8 mouse cellular contexts compared by ENCODE assay signal in genomic region chr9:78176201-78176727, GRCm38 (mm10). TPM values are rescaled to one million over a fixed set of nuclear protein-coding genes. Genes with fewer than 3 reads are reported as not detected.
DNase-seq lines count a peak whose midpoint lies in the region; ATAC-seq and TF ChIP-seq lines count a peak whose summit lies in the region.

No protein-coding gene starts in this region.

- peak; percentile 37 to 55 for DNase-seq in urinary bladder, postnatal 36 days (ENCODE audit: low spot score in 2 of 2)
- DNase-seq in urinary bladder, postnatal 10 days (ENCODE audit: low spot score), result no peak
- DNase-seq in embryonic facial prominence, embryonic 10.5 days (ENCODE audit: low spot score), result peak; percentile 81
- DNase-seq in heart, adult 2 months, result peak; percentile 66 to 69
- peak; percentile 72 for DNase-seq in kidney, adult 18-20 months
- DNase-seq in limb, embryonic 11.5 days (ENCODE audit: low spot score), result peak; percentile 81
- DNase-seq in spleen, adult 18-20 months, result peak; percentile 20 to 37

- peak; percentile 52; the same call in 1 of the 2 replicates for ATAC-seq in limb, embryonic 11.5 days (ENCODE audit: insufficient number of reproducible peaks, low FRiP score, low TSS enrichment, low read depth)
- ATAC-seq in midbrain, embryonic 12.5 days (ENCODE audit: low FRiP score, low read depth), result peak; percentile 58

- TF ChIP-seq EP300 in heart, adult 2 months (IDR thresholded peaks at IDR 0.05; ENCODE audit: insufficient read depth, low read depth, low read length), result peak; percentile 68

- H3K27ac ChIP-seq in embryonic facial prominence, embryonic 10.5 days (replicated peaks), result peak overlapping the region; percentile 96
- peak overlapping the region; percentile 93 for H3K27ac ChIP-seq in heart, adult 2 months
- H3K27ac ChIP-seq in limb, embryonic 11.5 days (replicated peaks; ENCODE audit: low read depth, low read length), result peak overlapping the region; percentile 84
- H3K27ac ChIP-seq in midbrain, embryonic 12.5 days (replicated peaks), result peak overlapping the region; percentile 97

- no peaks in the 10 kb centered on the region for H3K36me3 ChIP-seq in embryonic facial prominence, embryonic 10.5 days (replicated peaks)
- peaks cover 3% of the 10 kb centered on the region; the same call in 1 of the 2 replicates for H3K36me3 ChIP-seq in heart, adult 2 months (ENCODE audit: control insufficient read depth, insufficient read depth, low read length)
- H3K36me3 ChIP-seq in limb, embryonic 11.5 days (ENCODE audit: control insufficient read depth, insufficient read depth, low read length), result no peaks in the 10 kb centered on the region
- H3K36me3 ChIP-seq in midbrain, embryonic 12.5 days, result no peaks in the 10 kb centered on the region

- 1% methylated on average over 22 of the region's 22 CpGs for WGBS in embryonic facial prominence, embryonic 10.5 days
- 1% methylated on average over 22 of the region's 22 CpGs for WGBS in heart, adult 2 months
- under 1% methylated on average over 22 of the region's 22 CpGs for WGBS in limb, embryonic 11.5 days
- under 1% methylated on average over 22 of the region's 22 CpGs for WGBS in midbrain, embryonic 12.5 days

- H3K27me3 ChIP-seq in embryonic facial prominence, embryonic 10.5 days (replicated peaks; ENCODE audit: low read depth, poor library complexity, severe bottlenecking), result no peaks in the 10 kb centered on the region
- H3K27me3 ChIP-seq in heart, adult 2 months (ENCODE audit: control insufficient read depth, insufficient read depth, low read length), result no peaks in the 10 kb centered on the region
- no peaks in the 10 kb centered on the region for H3K27me3 ChIP-seq in limb, embryonic 11.5 days (ENCODE audit: control insufficient read depth, insufficient read depth, low read length)
- no peaks in the 10 kb centered on the region for H3K27me3 ChIP-seq in midbrain, embryonic 12.5 days

- intact Hi-C loops in heart, adult 2 months (cut with DNase I), result loop anchor here (2.0 to 10.0 kb wide), 2 partner anchors 17 to 261 kb away; partner anchors contain the start of gene Elovl5

- H3K4me2 ChIP-seq in limb, embryonic 11.5 days (ENCODE audit: low read depth, severe bottlenecking), result peak overlapping the region; percentile 38
- peak overlapping the region; percentile 55 for H3K4me2 ChIP-seq in midbrain, embryonic 12.5 days (replicated peaks)

- TF ChIP-seq CTCF in heart, adult 2 months (IDR thresholded peaks at IDR 0.05), result peak; percentile 74

- H3K9ac ChIP-seq in heart, adult 2 months (ENCODE audit: low read depth, low read length), result peak overlapping the region; percentile 95
- peak overlapping the region; percentile 85 for H3K9ac ChIP-seq in limb, embryonic 11.5 days (ENCODE audit: low read length)
- H3K9ac ChIP-seq in midbrain, embryonic 12.5 days (replicated peaks), result peak overlapping the region; percentile 75

- H3K4me3 ChIP-seq in embryonic facial prominence, embryonic 10.5 days, result peak overlapping the region; percentile 76
- peak overlapping the region; percentile 56 for H3K4me3 ChIP-seq in heart, adult 2 months
- peak overlapping the region; percentile 58 for H3K4me3 ChIP-seq in limb, embryonic 11.5 days (ENCODE audit: low read depth, low read length)
- peak overlapping the region; percentile 66 for H3K4me3 ChIP-seq in midbrain, embryonic 12.5 days

- H3K4me1 ChIP-seq in embryonic facial prominence, embryonic 10.5 days, result peaks cover 5% of the 10 kb centered on the region
- no peaks in the 10 kb centered on the region; the same call in 1 of the 2 replicates for H3K4me1 ChIP-seq in heart, adult 2 months (ENCODE audit: control insufficient read depth, insufficient read depth, low read length)
- H3K4me1 ChIP-seq in limb, embryonic 11.5 days (ENCODE audit: control insufficient read depth, insufficient read depth, low read length), result no peaks in the 10 kb centered on the region
- H3K4me1 ChIP-seq in midbrain, embryonic 12.5 days, result 0 out of 2 replicates have a peak, but pooled peaks cover 3% of the 10 kb centered on the region

- no peaks in the 10 kb centered on the region for H3K79me2 ChIP-seq in heart, adult 2 months (replicated peaks; ENCODE audit: control insufficient read depth, insufficient read depth, low read length)

- no peaks in the 10 kb centered on the region for H3K9me3 ChIP-seq in embryonic facial prominence, embryonic 10.5 days
- no peaks in the 10 kb centered on the region for H3K9me3 ChIP-seq in limb, embryonic 11.5 days (ENCODE audit: control insufficient read depth, low read length)
- no peaks in the 10 kb centered on the region for H3K9me3 ChIP-seq in midbrain, embryonic 12.5 days

- no peak for TF ChIP-seq POLR2A in heart, adult 2 months (IDR thresholded peaks at IDR 0.05; ENCODE audit: insufficient read depth, low read depth, low read length)

RNA-seq across cellular contexts. Expression of gene Gsta4, which starts 6.3 kb away (rescaled TPM):
- polyA plus RNA-seq in embryonic facial prominence, embryonic 10.5 days (2016; fragmentation: Nextera tagmentation; extraction: Ambion mirVana), result 102 and 107 TPM in 2 replicates
- 100 to 1,000 TPM; 100 to 104 TPM for total RNA-seq in heart, adult 2 months (2021)
- 53.4 and 88.7 TPM in 2 replicates for polyA plus RNA-seq in heart, adult 2 months (2012; rRNA removed)
- polyA plus RNA-seq in limb, embryonic 11.5 days (2014; fragmentation: Nextera tagmentation; extraction: Ambion mirVana), result 144 and 157 TPM in 2 replicates
- 20.3 and 24.3 TPM in 2 replicates for polyA plus RNA-seq in midbrain, embryonic 12.5 days (2016; fragmentation: Nextera tagmentation; extraction: Ambion mirVana)

RNA-seq across cellular contexts. Expression of gene Gsta1, which starts 54.2 kb away (rescaled TPM):
- polyA plus RNA-seq in embryonic facial prominence, embryonic 10.5 days (2016; fragmentation: Nextera tagmentation; extraction: Ambion mirVana), result not detected in 2 replicates
- total RNA-seq in heart, adult 2 months (2021), result 1 to 10 TPM; 1.3 to 2.2 TPM
- 0.66 and 2.3 TPM in 2 replicates for polyA plus RNA-seq in heart, adult 2 months (2012; rRNA removed)
- polyA plus RNA-seq in limb, embryonic 11.5 days (2014; fragmentation: Nextera tagmentation; extraction: Ambion mirVana), result not detected in 2 replicates
- not detected in 2 replicates for polyA plus RNA-seq in midbrain, embryonic 12.5 days (2016; fragmentation: Nextera tagmentation; extraction: Ambion mirVana)
